Mouse (Mus musculus) left cerebral cortex, postnatal 10 days (tissue): ENCODE measurements at regions not wholly inside any gene's neighbourhood (a gene's known extent, or its start where the extent isn't known, plus 50 kb on each side); places are given as distances from the start of the nearest gene placed in this dataset.

Experiments
- DNase-seq, 2 experiments: peaks; one replicate each; pipeline ENCODE4 v3.0.0; 2021 to 2022; ENCODE audit warnings: low spot score in 2 of 2, mixed read lengths in 1 of 2; ENCODE audit errors: extremely low spot score in 1 of 2
- intact Hi-C: fragments of 180-260 bp; cut with DNase I; formaldehyde crosslinking; loops from one replicate; pipeline ENCODE4 v1.15.1; 2025

DNA sequence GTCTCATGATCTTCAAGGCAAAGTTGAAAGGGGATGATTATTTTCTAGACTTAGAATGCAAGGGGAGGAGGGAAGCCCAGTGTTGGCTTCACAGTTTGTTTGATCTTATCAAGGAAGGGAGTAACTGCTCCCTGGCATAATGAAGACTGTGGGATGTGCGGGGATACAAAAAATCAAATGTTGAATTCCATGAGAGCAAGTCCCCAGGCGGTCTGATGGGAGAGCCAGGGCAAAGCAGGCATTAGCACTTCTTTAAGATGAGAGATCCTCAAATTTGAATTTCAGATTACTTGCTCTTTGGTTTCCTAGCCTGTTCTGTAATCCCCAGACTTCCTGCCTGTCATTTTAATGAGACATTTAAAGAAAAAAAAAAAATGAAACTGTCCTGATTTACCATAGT is 525.6 kb upstream of the Man1a start:
- no peak for DNase-seq
- intact Hi-C loops: no loop called here

DNA sequence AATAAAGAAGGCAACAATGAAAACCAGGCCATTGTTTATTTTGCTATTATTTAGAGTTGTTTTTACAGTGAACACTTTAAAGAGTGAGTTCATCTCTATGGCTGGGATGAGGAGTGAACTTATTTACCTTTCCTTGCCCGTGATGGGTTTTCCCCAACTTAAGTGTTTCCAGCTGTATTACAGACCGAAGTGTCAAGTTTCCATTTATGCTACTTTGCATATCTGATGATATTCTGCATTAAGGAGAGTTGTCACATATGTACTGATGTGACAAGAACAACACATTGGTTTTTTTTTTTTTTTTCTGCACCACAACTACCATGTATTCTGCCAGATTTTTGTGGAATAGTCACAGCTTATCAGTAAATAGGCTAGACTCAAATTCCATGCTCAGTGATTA is 518.7 kb upstream of the Man1a start:
- intact Hi-C loops: no loop called here
- DNase-seq: no peak

DNA sequence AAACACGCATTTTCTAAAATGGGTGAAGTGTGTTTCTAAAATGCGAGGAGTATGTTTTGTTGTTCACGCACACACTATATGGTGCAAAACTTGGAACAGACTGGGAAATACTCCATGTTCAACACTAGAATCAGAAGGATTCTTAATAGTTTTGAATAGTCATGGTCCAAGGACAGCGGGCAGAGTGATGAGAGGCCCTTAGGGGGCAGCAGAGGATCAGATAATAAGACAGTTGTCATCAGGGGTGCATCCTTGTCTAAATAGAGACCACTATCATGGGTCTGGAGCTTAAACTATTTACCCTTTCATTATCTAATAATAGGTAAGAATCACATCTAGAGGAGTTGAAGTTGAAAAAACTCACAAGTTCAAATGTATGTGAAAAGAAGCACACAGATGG is 482.2 kb upstream of the Man1a start:
- intact Hi-C loops: loop anchor here (10.0 kb wide), 2 partner anchors 484 to 1426 kb away; partner anchors contain the start of gene Man1a
- no peak for DNase-seq

DNA sequence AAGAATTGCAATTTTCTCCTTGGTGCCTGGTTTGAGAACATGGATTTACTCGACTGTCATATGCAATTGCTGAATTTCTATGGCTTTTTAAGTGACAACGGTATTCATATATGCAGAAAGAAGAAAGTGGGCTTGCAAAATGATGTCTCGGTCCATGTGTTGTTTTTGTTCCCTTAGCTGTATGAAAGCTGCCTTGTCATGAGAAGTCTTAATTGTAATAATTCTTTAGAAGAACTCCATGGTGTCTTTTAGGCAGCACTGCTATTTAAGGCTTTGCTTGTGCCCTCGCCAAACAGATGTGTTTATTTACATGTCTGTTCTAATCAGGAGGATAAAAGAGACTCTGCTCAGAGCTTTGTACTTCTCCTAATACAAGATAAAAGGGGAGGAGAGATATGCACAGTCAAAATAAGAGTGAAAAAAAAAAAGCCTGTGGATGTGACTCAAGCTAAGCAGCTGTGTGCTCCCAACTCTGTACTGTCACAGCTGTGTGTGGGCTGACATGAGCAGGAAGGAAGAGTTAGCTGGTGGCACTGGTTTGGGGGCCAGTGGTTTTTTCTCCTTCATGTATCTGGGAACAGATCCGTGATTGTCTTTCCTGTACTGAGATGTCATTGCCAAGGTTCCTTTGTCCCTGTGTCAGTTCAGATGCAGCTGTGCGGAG is 475.5 kb upstream of the Man1a start:
- intact Hi-C loops: loop anchor here (10.0 kb wide), 2 partner anchors 477 to 1433 kb away; partner anchors contain the start of gene Man1a
- DNase-seq: no peak

DNA sequence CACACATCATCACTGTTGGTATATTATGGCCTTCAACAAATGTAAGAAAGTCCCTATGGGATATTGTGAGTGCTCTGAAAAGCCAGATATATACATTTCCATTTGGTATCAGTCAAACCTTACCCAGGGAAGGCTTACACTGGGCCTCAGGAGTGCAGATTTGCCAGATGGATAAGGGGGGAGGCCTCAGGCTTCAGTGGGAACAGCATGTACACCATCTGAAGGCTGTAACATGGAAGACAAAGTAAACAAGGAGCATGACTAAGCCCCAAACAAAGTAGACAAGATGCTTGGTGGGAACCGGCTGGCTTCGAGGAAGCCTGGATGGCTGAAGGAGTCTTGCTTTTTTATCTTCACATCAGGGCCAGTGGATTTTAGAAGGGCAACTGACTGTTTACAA is 474.3 kb upstream of the Man1a start:
- intact Hi-C loops: loop anchor here (10.0 kb wide), 2 partner anchors 476 to 1434 kb away; partner anchors contain the start of gene Man1a
- DNase-seq: no peak

DNA sequence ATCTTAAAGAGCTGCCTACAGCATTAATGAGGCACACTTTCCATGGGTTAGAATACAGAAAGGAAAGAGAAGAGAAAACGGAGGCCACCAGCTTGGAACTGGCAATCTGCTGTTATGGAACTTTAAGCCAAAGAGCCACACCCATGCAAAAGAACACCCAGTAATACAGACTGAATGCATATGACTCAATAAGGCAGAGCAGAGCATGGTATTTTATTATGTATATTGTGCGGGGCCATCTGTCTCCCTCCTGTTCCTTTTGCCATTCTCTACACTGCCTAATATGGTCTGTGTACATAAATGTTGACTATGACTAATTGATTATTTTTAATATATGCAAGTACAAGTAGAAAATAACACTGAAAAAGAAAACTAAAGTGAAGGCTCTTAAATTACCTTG is 472.6 kb upstream of the Man1a start:
- intact Hi-C loops: no loop called here
- no peak for DNase-seq

DNA sequence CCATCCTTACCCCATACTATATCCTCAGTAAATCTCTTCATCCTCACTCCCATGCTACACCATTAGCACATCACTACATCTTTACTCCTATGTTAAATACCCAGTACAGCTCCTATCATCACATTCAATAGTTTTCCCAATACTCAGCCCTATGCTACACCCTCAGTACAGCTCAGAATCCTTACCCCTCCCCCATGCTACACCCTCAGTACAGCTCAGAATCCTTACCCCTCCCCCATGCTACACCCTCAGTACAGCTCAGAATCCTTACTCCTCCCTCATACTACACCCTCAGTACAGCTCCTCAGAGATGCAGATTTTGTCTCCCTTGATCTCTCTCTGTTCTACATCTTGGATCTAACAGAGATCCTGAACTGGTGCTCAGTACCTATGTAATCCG is 472.1 kb upstream of the Man1a start:
- no peak for DNase-seq
- intact Hi-C loops: no loop called here

DNA sequence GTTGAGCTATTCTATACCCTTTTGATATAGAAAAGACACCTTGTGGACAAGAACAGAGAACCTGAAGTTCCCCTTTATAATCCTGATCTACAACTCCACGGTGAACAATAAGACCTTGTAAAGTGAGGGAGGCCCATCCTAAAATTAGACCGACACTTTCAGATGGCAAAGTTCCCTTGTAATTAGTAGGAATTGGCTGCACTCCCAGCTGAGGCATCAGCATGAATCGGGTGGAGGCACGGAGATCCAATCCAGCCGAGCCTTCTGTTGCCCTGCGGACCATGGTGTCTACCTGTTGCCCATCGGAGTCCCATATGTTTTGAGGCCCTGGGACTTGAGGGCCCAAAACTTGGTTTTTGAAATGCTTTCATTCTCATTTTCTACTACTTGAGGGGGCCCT is 456.2 kb upstream of the Man1a start:
- intact Hi-C loops: no loop called here
- no peak for DNase-seq

DNA sequence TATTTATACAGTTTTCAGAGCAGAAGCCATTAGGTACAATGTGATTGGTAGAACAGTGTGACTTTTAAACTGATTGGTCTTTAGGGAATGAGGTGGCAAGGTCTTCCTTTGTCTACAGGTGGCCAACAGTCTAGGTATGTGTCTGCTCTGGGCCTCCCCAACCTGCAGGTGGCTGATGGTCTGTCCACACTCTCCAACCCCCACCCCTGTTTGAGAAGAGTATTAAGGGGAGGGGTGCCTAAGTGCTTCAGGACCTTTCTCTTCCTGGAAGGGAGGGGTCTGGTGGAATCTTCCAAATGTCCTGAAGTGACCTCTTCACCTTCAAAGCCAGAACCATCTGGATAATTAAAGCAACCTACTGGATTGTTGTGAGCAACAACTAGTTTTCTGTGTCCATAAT is 434.4 kb upstream of the Man1a start:
- intact Hi-C loops: no loop called here
- DNase-seq: no peak

DNA sequence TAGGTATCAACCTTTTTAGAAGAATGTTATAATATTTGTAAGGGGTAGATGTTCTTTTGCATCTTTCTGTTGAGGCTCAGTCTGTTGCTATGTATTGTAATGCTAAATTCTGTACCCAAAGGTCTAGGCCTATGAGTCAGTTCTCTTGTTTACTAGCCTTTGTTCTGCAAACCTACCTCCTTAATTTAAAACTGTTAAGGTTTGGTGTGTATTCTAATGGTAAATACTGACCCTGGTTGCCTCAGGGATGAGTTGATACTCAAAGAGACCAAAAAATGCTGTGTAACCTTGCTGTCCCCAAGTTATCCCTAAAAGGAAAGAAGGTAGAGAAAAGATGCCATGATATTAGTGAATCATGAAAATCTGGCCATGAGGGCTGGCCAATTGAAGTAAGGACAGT is 433.4 kb upstream of the Man1a start:
- intact Hi-C loops: no loop called here
- no peak for DNase-seq
